Mouse (Mus musculus) T-helper 1 cell (primary cell): ENCODE measurements around the gene 1190005I06Rik.

ENCODE experiments used
- in situ Hi-C: fragments of 300-600 bp; cut with MboI, MseI; formaldehyde crosslinking; loops from one replicate; pipeline ENCODE4 v1.15.1; 2025; ENCODE audit warnings: high pct_unique_total_duplicates

Gene 1190005I06Rik

DNA sequence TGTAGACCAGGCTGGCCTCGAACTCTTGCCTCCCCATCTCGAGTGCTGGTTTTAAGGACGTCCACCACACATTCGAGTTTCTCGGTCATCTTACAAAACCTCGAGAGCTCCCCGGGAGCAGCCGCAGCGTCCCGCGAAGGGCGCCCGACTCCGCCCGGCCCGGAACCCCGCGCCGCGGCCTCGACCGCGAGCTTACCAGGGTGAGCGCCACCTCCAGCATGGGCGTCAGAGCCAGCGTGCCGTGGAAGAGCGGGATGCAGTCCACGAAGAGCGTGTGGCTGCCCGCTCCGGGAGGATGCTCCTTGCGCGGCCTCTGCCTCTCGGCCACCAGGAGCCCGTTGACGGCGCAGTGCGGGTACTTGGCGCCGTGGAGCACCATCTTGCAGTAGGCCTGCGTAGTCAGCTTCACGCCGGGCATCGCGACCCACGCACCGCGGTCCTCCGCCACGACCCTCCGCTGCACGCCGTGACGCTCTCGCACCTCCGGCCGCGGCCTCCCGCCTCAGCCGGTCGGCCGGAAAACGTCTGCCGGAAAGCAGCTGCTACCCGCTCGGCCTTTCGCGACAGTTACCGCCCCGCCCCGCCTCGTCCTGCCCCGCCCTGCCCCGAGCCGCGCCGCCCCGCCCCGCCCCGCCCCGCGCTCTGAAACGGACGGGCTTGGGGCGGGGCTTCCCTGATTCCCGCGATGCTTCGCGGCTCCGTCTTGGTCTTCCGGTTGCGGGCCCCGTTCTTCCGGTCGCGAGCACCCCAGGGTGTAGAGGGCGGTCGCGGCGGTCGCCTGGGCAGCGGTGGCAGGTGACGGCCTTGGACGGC is 20.3 kb upstream of the 1190005I06Rik start, which contains the start of the genes Gm27021 and Cox4i1:
Gm27021 (minus strand) TSS at position 519 of the 813 bp plus-strand sequence.
Cox4i1 (plus strand) TSS at position 662 of the 813 bp plus-strand sequence.
- in situ Hi-C loops: loop anchor here (25.0 kb wide), 1 partner anchor 920 kb away; the partner anchor contains the start of genes Fbxo31 and Map1lc3b

- in situ Hi-C loops: loop anchor here (25.0 kb wide), 1 partner anchor 920 kb away; the partner anchor contains the start of genes Fbxo31 and Map1lc3b
Observed at GRCm38 (mm10) chr8:120666807-120667470, 19.5 kb upstream of the 1190005I06Rik start.

DNA sequence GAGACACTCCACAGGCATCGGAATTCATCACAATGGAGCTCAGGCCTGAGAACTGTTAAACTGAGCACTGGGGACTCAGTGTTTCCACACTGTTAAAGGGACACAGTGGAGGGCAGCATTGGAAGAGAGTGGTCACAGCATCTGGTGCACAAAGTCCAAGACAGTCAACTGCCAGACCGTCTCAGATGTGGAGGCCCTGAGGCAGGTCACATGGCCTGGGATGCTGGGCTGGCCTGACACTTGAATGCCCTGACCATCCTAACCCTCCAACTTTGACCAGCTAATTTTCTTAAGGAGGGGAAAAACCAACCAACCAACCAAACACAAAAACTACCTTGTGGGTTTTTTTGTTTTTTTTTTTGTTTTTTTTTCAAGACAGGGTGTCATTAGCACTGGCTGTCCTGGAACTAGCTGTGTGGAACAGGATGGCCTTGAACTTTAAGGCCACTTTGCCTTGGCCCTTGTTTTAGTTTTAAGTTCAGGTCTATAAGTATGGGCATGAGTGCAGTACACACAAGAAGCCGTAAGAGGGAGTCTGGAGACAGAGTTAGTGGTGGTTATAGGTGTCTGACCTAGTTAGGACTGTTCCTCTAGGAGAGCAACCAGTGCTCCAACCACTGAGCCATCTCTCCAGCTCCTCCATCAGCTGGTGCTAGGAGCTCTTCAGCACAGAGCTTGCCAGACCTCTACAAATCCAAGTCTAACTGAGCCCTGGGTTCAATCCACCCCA is 18.5 kb upstream of the 1190005I06Rik start:
- in situ Hi-C loops: loop anchor here (25.0 kb wide), 1 partner anchor 921 kb away; the partner anchor contains the start of genes Fbxo31 and Map1lc3b

DNA sequence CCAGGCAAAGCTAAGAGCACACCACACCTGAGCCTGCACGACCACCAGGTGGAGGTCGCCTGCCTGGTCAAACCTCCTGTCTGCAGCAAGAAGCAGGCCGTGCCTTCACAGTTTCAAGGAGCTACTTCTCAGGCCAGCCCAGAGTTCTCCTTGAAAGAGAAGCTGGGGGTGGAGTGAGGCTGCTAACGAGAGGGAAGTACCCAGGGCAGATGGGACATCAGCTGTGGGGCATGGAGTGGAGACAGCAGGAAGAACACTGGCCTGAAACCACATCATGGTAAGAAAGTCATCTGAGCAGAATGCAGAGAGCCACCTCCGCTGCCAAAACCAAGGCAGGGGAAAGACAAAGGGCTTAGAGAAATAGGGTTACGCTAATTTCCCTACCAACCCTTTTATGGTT is 17.1 kb upstream of the 1190005I06Rik start:
- in situ Hi-C loops: loop anchor here (25.0 kb wide), 1 partner anchor 923 kb away; the partner anchor contains the start of genes Fbxo31 and Map1lc3b

DNA sequence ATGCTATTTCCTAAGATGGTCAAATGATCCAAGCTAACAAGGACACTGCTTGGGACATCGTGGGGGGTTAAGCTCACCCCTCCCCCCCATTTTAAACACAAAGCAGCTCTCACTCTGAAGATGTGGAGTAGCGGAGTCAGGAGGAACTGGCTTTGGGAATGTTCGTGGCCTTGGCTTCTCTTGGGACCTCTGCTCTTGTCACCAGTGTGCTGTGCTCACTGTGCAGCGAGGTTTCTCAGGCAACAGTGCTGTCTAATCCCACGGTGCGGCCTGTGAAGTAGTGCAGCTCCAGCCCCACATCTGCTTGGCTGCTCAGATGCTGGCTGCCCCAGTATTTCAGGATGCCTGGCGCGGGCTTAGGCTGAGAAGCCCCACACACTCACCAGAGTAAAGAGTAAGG is 10.0 kb upstream of the 1190005I06Rik start:
- in situ Hi-C loops: loop anchor here (25.0 kb wide), 1 partner anchor 930 kb away; the partner anchor contains the start of genes Fbxo31 and Map1lc3b

GRCm38 (mm10) chr8:120656322-120657052 is 9.1 kb upstream of the 1190005I06Rik start:
- in situ Hi-C loops: loop anchor here (25.0 kb wide), 1 partner anchor 931 kb away; the partner anchor contains the start of genes Fbxo31 and Map1lc3b

DNA sequence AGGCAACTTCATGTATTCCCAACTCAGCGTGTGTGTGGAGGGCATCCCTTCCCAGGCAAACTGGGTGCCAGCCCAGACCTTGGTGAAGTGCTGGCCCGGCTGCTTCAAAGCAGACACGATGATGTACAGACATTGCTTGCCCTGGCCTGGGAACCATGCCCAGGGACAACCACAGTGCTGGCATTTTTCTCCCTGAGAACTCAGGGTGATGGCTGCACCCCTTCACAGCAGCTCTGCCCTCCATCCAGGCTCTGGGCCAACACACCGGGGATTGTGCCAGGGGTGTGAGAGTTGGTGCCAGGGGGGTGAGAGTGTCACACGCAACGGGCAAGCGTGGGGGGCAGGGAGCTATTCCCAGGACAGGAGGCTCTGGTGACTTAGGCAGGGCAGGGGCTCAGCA is 2.8 kb downstream of the 1190005I06Rik start:
- in situ Hi-C loops: no loop called here

DNA sequence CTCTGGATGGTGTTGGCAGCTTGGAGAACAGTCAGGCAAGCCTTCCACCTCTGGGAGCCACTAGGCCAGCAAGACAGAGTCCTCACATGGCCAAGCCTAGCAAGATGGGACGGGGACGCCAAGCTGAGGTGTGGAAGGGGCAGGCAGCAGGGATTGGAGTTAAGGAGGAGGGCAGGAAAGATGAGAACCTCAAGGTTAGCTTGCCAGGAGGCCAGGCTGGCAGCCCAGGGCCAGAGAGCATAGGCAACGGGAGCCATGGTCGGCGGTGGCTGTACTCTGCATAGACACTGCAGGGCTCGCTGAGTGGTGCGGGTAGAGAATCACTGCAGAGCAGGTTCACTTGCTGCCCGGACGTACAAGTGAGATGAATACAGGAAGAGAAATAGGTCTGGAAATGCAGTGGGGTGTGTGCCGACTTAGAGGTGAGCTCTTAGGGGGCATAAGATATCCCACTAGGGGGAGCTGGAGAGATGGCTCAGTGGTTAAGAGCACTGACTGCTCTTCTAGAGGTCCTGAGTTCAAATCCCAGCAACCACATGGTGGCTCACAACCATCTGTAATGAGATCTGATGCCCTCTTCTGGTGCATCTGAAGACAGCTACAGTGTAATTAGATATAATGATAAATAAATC is 5.3 kb downstream of the 1190005I06Rik start:
- in situ Hi-C loops: no loop called here

DNA sequence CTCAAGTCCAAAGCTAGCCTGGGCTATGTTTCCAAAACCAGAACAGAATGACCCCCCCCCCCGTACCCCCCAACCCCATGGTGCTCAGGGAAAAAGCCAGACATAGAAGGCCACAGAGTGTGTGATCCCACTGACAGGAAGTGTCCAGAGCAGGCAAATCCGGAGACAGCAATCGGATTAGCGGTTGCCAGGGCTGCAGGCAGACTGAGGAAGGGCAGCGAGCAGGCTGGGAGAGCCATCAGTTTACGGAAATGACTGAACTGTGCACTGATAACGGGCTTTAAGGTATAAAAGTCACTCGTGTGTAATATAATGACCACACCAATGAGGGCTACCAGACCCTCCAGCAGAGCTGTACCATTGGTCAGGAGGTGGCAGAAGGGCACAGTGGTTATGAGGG is 6.2 kb downstream of the 1190005I06Rik start:
- in situ Hi-C loops: no loop called here

- in situ Hi-C loops: no loop called here
Observed at GRCm38 (mm10) chr8:120634329-120634839, 13.0 kb downstream of the 1190005I06Rik start.

DNA sequence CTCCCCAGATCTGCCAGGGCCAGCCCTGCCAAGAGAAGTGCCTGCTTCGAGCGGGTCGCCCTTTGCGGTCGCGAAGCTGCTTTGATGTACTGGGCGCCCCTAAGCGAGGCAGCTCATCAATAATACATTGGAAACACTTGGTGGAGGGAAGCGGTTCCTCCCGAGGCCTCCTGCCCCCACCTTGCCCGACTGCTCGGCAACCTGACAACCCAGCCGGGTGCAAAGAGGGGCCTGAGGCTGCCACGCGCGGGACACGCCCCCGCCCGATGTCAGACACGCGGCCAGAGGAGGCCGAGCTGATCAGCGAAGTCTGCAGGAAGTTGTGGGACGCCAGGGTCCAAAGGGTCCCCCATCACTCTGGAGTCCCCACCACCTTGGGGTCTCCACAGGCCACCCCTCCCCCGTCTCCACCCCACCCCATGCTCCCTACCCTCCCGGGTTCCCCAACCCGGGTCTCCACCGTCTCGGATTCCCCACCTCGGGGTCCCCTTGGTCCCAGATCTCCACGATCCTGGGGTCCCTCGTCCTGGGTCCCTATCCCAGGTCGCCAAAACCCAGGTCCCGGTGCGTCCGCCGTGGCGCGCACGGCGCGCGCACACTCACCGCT is 13.7 kb downstream of the 1190005I06Rik start:
- in situ Hi-C loops: no loop called here

GRCm38 (mm10) chr8:120632969-120633664 is 14.3 kb downstream of the 1190005I06Rik start:
- in situ Hi-C loops: no loop called here

DNA sequence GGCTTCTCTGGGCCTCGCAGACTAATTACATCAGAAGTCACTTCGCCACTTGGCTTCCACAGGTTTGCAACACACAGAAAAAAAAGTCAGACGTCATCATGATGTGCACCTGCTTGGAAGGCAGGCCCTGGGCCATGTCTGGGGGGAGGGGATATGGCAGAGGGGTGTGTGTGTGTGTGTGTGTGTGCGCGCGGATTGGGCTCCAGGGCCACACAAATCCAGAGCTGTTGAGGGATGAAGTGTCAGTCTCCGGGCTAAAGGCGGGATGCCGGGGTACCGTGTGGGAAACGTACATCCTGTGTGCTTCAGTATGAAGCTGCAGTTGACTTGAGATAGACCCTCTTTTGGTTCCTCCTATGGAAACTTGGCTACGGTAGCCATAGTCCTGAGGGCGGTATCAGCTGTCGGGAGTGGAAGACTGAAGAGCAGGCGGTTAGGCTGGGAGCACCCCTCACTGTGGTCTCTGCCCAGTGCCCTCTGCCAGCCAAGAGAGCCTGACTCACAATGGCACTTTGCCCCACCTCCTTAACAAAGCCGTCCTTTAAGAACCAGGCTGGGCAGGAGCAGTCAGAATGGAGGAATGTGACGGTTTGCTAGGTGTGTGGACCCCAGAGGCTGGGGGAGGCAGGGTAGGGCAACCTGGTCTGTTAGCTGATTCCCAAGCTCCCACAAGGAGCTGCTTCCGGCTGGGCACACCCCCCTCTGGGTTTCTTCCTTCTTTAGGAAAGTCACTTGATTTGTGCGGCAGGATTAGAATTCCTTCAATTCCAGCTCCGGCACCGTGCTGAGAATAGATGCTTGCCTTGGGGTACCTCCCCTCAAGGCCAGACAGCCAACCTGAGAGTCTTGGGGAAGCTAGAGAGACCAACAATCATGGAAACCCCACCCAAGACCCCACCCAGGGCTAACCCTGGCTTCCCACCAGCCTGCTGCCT is 15.7 kb downstream of the 1190005I06Rik start:
- in situ Hi-C loops: no loop called here

DNA sequence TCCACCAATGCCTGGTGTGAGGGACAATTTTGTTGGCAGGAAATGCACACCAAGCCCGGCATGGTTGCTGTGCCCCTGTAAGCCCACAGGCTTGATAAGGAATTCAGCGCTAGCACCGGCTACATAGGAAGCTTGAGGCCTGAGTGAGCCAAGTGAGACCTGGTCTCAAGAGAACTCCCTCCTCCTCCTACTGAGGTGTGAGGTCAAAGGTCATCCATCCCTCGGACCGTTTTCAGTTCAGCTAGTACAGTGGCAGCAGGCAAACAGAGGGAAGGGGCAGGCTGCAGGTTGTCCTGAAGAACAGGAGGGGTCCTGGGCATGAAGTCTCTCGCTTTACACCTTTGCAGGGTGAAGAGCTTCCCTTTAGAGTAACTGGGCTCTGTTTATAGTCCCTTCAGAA is 16.6 kb downstream of the 1190005I06Rik start:
- in situ Hi-C loops: no loop called here

GRCm38 (mm10) chr8:120630031-120630430 is 17.4 kb downstream of the 1190005I06Rik start:
- in situ Hi-C loops: no loop called here

DNA sequence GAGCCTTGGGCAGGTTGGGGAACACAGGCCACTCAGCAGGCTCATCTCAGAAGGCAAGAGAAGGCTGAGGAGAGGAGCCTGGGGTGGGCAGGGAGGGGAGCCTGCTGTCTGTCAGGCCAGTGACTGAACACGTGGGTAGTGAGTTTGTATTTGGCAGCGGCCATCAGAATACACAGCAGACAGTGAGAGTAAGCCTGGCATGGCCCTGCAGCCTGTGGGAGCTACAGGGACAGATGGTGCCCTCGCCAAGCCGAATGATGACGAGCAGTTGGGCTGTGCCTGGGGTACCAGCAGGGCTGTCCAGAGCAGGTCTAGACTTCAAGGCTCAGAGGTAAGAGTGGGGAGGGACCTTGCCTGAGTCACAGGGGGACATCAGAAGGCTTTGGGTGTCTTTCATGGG is 20.1 kb downstream of the 1190005I06Rik start:
- in situ Hi-C loops: no loop called here

GRCm38 (mm10) chr8:120626461-120626860 is 21.0 kb downstream of the 1190005I06Rik start:
- in situ Hi-C loops: no loop called here

DNA sequence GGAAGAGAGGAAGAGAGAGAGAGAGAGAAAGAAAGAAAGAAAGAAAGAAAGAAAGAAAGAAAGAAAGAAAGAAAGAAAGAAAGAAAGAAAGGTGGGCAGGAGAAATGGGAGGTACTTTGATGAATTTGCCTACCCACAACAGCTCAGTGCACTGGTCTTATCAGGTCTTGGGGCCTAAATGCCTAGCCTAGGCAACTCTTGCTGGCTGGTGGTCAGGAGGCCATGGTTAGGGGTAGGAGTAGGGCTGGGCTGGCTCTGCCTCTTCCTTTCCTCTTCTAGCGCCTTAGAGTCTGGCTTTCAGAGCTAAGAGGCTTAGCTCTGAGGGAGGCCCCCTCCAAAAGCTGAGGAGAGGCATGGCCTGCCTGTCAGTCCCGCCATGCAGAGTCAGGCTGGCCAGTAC is 23.8 kb downstream of the 1190005I06Rik start:
- in situ Hi-C loops: no loop called here
